8 mouse cellular contexts compared by ENCODE assay signal in the genomic region with DNA sequence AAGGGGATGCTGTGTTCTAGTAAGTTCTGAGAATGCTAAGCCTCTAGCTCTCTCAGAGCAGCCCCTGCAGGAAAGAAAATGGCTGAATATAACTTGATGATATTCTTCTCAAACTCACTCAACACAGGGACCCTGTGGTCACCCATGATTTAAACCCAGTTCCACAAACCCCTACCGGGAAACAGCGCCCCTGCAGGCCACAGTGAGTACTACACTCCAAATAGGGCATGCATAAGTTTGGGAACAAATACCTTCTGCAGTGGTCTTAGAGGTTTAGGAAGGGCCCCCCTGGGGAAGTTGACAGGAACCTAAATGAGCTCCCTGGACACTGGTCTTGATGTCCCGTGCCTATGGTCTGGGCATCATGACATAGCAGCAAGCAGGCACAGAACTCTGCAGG. TPM values are rescaled to one million over a fixed set of nuclear protein-coding genes. Genes with fewer than 3 reads are reported as not detected.
DNase-seq lines count a peak whose midpoint lies in the region; ATAC-seq and TF ChIP-seq lines count a peak whose summit lies in the region.
"Had no signal": no experiment of that assay in that cellular context is flagged by ENCODE, and none has a peak within 500 bp of the region (broad histone marks: within the 10 kb centered on the region; RNA-seq: fewer than 3 reads in every experiment).

No protein-coding gene starts in this region.

- no peaks in the 10 kb centered on the region for H3K9me3 ChIP-seq in kidney, postnatal 0 days (replicated peaks; ENCODE audit: low read length)
- H3K9me3 ChIP-seq in kidney, embryonic 14.5 days (ENCODE audit: control insufficient read depth, low read length) = no peaks in the 10 kb centered on the region
- no peaks in the 10 kb centered on the region for H3K9me3 ChIP-seq in E14TG2a.4 (ENCODE audit: low read length)
- no peaks in the 10 kb centered on the region for H3K9me3 ChIP-seq in neural tube, embryonic 11.5 days (ENCODE audit: control insufficient read depth, low read length)
- H3K9me3 ChIP-seq: embryonic facial prominence, embryonic 13.5 days had no signal

- no peaks in the 10 kb centered on the region for H3K27me3 ChIP-seq in kidney, postnatal 0 days (ENCODE audit: insufficient read depth, low read length)
- no peaks in the 10 kb centered on the region for H3K27me3 ChIP-seq in kidney, embryonic 14.5 days (ENCODE audit: control insufficient read depth, insufficient read depth, low read length)
- no peaks in the 10 kb centered on the region for H3K27me3 ChIP-seq in E14TG2a.4 (ENCODE audit: insufficient read depth, low read length)
- H3K27me3 ChIP-seq in neural tube, embryonic 11.5 days (ENCODE audit: control insufficient read depth, insufficient read depth, low read length) = no peaks in the 10 kb centered on the region
- H3K27me3 ChIP-seq: embryonic facial prominence, embryonic 13.5 days had no signal

- H3K4me3 ChIP-seq in kidney, postnatal 0 days (replicated peaks; ENCODE audit: low read depth, low read length) = no peak overlapping the region
- no peak overlapping the region for H3K4me3 ChIP-seq in kidney, embryonic 14.5 days (ENCODE audit: low read length)
- no peak overlapping the region for H3K4me3 ChIP-seq in E14TG2a.4 (replicated peaks; ENCODE audit: low read length)
- H3K4me3 ChIP-seq in neural tube, embryonic 11.5 days (ENCODE audit: low read depth, low read length) = no peak overlapping the region
- H3K4me3 ChIP-seq: embryonic facial prominence, embryonic 13.5 days had no signal

- DNase-seq in kidney, postnatal 0 days (ENCODE audit: low spot score) = no peak
- peak; percentile 60 for DNase-seq in ZHBTc4 (ENCODE audit: low read depth, low spot score)
- DNase-seq in neural tube, embryonic 11.5 days (ENCODE audit: low spot score) = peak; percentile 45
- no peak for DNase-seq in gastrocnemius, adult 8-10 months (ENCODE audit: low spot score in 2 of 2)
- DNase-seq in gastrocnemius, adult 18-20 months (ENCODE audit: low spot score) = no peak

- peak; percentile 76 for TF ChIP-seq CTCF in kidney, postnatal 0 days (IDR thresholded peaks at IDR 0.05; ENCODE audit: low read depth)
- TF ChIP-seq CTCF in E14TG2a.4 (conservative IDR thresholded peaks at IDR 0.05; ENCODE audit: low read length) = peak; percentile 98

- H3K27ac ChIP-seq in kidney, postnatal 0 days = no peak overlapping the region
- H3K27ac ChIP-seq in kidney, embryonic 14.5 days (ENCODE audit: low read depth, low read length) = no peak overlapping the region
- no peak overlapping the region for H3K27ac ChIP-seq in neural tube, embryonic 11.5 days (ENCODE audit: low read depth, low read length)
- H3K27ac ChIP-seq: embryonic facial prominence, embryonic 13.5 days had no signal

- no peaks in the 10 kb centered on the region for H3K4me1 ChIP-seq in kidney, postnatal 0 days (replicated peaks; ENCODE audit: insufficient read depth, low read length)
- no peaks in the 10 kb centered on the region for H3K4me1 ChIP-seq in kidney, embryonic 14.5 days (ENCODE audit: control insufficient read depth, insufficient read depth, low read length)
- no peaks in the 10 kb centered on the region for H3K4me1 ChIP-seq in E14TG2a.4 (replicated peaks; ENCODE audit: low read depth, low read length)
- no peaks in the 10 kb centered on the region for H3K4me1 ChIP-seq in neural tube, embryonic 11.5 days (ENCODE audit: control insufficient read depth, insufficient read depth, low read length)
- H3K4me1 ChIP-seq: embryonic facial prominence, embryonic 13.5 days had no signal

- 48% methylated on average over 3 of the region's 3 CpGs for WGBS in kidney, postnatal 0 days
- WGBS in kidney, embryonic 14.5 days = 45% methylated on average over 3 of the region's 3 CpGs
- WGBS in neural tube, embryonic 11.5 days = 41% methylated on average over 3 of the region's 3 CpGs

- H3K9ac ChIP-seq in kidney, postnatal 0 days (ENCODE audit: low read depth, low read length) = no peak overlapping the region
- no peak overlapping the region for H3K9ac ChIP-seq in kidney, embryonic 14.5 days (ENCODE audit: low read depth, low read length)
- no peak overlapping the region for H3K9ac ChIP-seq in neural tube, embryonic 11.5 days (ENCODE audit: low read length)
- H3K9ac ChIP-seq: embryonic facial prominence, embryonic 13.5 days had no signal

- no peak for ATAC-seq in kidney, postnatal 0 days (replicated peaks; ENCODE audit: low FRiP score, low read depth)
- ATAC-seq in kidney, embryonic 14.5 days (ENCODE audit: low FRiP score, low TSS enrichment) = no peak
- no peak for ATAC-seq in neural tube, embryonic 11.5 days (ENCODE audit: insufficient read depth, low FRiP score, low TSS enrichment)

- H3K4me2 ChIP-seq in kidney, postnatal 0 days (ENCODE audit: low read length) = no peak overlapping the region
- H3K4me2 ChIP-seq in kidney, embryonic 14.5 days (replicated peaks; ENCODE audit: low read depth, low read length) = no peak overlapping the region
- no peak overlapping the region for H3K4me2 ChIP-seq in neural tube, embryonic 11.5 days (ENCODE audit: low read depth)
- H3K4me2 ChIP-seq: embryonic facial prominence, embryonic 13.5 days had no signal

- no peaks in the 10 kb centered on the region for H3K36me3 ChIP-seq in kidney, postnatal 0 days (ENCODE audit: insufficient read depth, low read length)
- H3K36me3 ChIP-seq in kidney, embryonic 14.5 days (ENCODE audit: control insufficient read depth, insufficient read depth, low read length) = no peaks in the 10 kb centered on the region
- no peaks in the 10 kb centered on the region for H3K36me3 ChIP-seq in E14TG2a.4 (ENCODE audit: insufficient read depth, low read length)
- H3K36me3 ChIP-seq in neural tube, embryonic 11.5 days (ENCODE audit: control insufficient read depth, insufficient read depth, low read length) = no peaks in the 10 kb centered on the region
- H3K36me3 ChIP-seq: embryonic facial prominence, embryonic 13.5 days had no signal

RNA-seq across cellular contexts. Expression of a gene that starts 19.3 kb away (rescaled TPM):
- polyA plus RNA-seq in kidney, postnatal 0 days (2015; fragmentation: Nextera tagmentation; extraction: Ambion mirVana) = 3.8 and 4.2 TPM in 2 replicates
- polyA plus RNA-seq in kidney, embryonic 14.5 days (2014; fragmentation: Nextera tagmentation; extraction: Ambion mirVana) = 3.5 and 3.9 TPM in 2 replicates
- polyA plus RNA-seq in neural tube, embryonic 11.5 days (2014; fragmentation: Nextera tagmentation; extraction: Ambion mirVana) = 1.4 and 1.5 TPM in 2 replicates
- total RNA-seq in gastrocnemius, adult 8-10 months (2022) = 1 to 10 TPM in 3 of 4 experiments, under 1 TPM in 1; 0.80 to 1.5 (median 1.1) TPM
- under 1 TPM; 0.84 to 0.88 TPM for total RNA-seq in gastrocnemius, adult 18-20 months (2021)

Comparison
In these comparisons a context has a peak if more than half of its experiments do, and no peak if none do; other contexts are left out.
1. DNase-seq: peak in ZHBTc4 (single experiment) and neural tube, embryonic 11.5 days (single experiment); none in kidney, postnatal 0 days (single experiment), gastrocnemius, adult 8-10 months (0 of 2) and gastrocnemius, adult 18-20 months (single experiment).